Mouse (Mus musculus): ENCODE data around the gene P2rx1. TPM values are rescaled to one million over a fixed set of nuclear protein-coding genes. Genes with fewer than 3 reads are reported as not detected.

Gene P2rx1
- total and polyA plus RNA-seq, 2 experiments from 2014 or later: 0.16 to 0.55 TPM

DNA sequence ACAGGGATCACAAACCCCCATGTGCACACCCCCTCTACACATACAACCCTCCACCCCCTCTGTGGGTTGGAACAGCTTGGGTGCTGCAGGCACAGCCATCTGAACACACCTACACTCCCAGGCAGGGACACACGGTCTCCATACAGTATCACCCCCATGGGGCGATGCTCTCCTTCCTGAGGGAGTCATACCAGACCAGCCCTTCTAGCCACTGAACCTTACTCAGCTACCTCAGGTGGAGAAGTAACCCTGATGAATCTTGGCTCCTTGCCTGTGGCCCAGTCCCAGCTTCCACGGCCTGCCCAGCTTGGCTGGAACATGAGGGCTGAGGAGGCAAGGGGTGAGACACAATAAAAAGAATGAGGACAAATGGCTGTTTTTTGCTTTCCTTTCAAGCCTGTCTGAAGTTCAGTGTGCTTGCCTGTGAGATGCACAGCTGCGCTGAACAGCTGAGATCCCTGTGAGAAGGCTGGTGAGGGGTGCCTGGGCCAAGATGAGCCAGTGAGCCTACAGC is 16.0 kb downstream of the P2rx1 start:
- Histone ChIP-seq H3K9ac (replicated peaks; ENCODE audit: low read length, poor library complexity, severe bottlenecking) (no peak overlapping the region), H3K4me1 (ENCODE audit: insufficient read depth, low read length) (peaks cover 4% of the 10 kb centered on the region; the same call in 1 of the 2 replicates), H3K27me3 (ENCODE audit: insufficient read depth, low read length) (no peaks in the 10 kb centered on the region), H3K4me3 (ENCODE audit: low read depth, low read length) (no peak overlapping the region), H3K36me3 (ENCODE audit: insufficient read depth, low read length) (no peaks in the 10 kb centered on the region), H3K4me2 (ENCODE audit: low read depth, low read length, poor library complexity, severe bottlenecking) (no peak overlapping the region), H3K27ac (ENCODE audit: low read depth, low read length) (no peak overlapping the region), H3K9me3 (ENCODE audit: low read length) (no peaks in the 10 kb centered on the region)
- no peak for TF ChIP-seq CTCF (IDR thresholded peaks at IDR 0.05)
- DNase-seq (ENCODE audit: low spot score) (no peak), ATAC-seq (ENCODE audit: low FRiP score) (no peak)
- 69% methylated on average over 4 of the region's 4 CpGs for WGBS

- peak; percentile 63 for DNase-seq (ENCODE audit: low spot score)
- 66% methylated on average over 5 of the region's 5 CpGs for WGBS
- no peak for ATAC-seq (ENCODE audit: low FRiP score)
- no peak overlapping the region for H3K4me3 ChIP-seq (ENCODE audit: low read depth, low read length)
- H3K9me3 ChIP-seq (ENCODE audit: low read length): no peaks in the 10 kb centered on the region
- no peak overlapping the region for H3K27ac ChIP-seq (ENCODE audit: low read depth, low read length)
- H3K27me3 ChIP-seq (ENCODE audit: insufficient read depth, low read length): no peaks in the 10 kb centered on the region
- no peak overlapping the region for H3K4me2 ChIP-seq (ENCODE audit: low read depth, low read length, poor library complexity, severe bottlenecking)
- no peak overlapping the region for H3K9ac ChIP-seq (replicated peaks; ENCODE audit: low read length, poor library complexity, severe bottlenecking)
- H3K36me3 ChIP-seq (ENCODE audit: insufficient read depth, low read length): no peaks in the 10 kb centered on the region
- TF ChIP-seq CTCF (IDR thresholded peaks at IDR 0.05): no peak
- H3K4me1 ChIP-seq (ENCODE audit: insufficient read depth, low read length): peaks cover 6% of the 10 kb centered on the region; the same call in 1 of the 2 replicates
These were observed 16.6 kb downstream of the P2rx1 start for GRCm38 (mm10) chr11:73015391-73016102.

- 69% methylated on average over 6 of the region's 6 CpGs for WGBS
These were observed 17.2 kb downstream of the P2rx1 start for GRCm38 (mm10) chr11:73016103-73016420.

GRCm38 (mm10) chr11:73018471-73019146 is 19.7 kb downstream of the P2rx1 start, which contains the start of gene Camkk1:
TSS of gene Camkk1 (plus strand) at chr11:73019008.
- TF ChIP-seq CTCF (IDR thresholded peaks at IDR 0.05): no peak
- under 1% methylated on average over 56 of the region's 57 CpGs for WGBS
- H3K27me3 ChIP-seq (ENCODE audit: insufficient read depth, low read length): no peaks in the 10 kb centered on the region

More at GRCm38 (mm10) chr11:73016103-73016420, 17.2 kb downstream of the P2rx1 start:
- Histone ChIP-seq H3K4me1 (ENCODE audit: insufficient read depth, low read length) (peaks cover 6% of the 10 kb centered on the region; the same call in 1 of the 2 replicates), H3K4me3 (ENCODE audit: low read depth, low read length) (no peak overlapping the region), H3K9me3 (ENCODE audit: low read length) (no peaks in the 10 kb centered on the region), H3K4me2 (ENCODE audit: low read depth, low read length, poor library complexity, severe bottlenecking) (no peak overlapping the region), H3K27me3 (ENCODE audit: insufficient read depth, low read length) (no peaks in the 10 kb centered on the region), H3K9ac (replicated peaks; ENCODE audit: low read length, poor library complexity, severe bottlenecking) (no peak overlapping the region), H3K36me3 (ENCODE audit: insufficient read depth, low read length) (no peaks in the 10 kb centered on the region), H3K27ac (ENCODE audit: low read depth, low read length) (no peak overlapping the region)
- ATAC-seq (ENCODE audit: low FRiP score) (no peak), DNase-seq (ENCODE audit: low spot score) (no peak)
- TF ChIP-seq CTCF (IDR thresholded peaks at IDR 0.05): no peak

DNA sequence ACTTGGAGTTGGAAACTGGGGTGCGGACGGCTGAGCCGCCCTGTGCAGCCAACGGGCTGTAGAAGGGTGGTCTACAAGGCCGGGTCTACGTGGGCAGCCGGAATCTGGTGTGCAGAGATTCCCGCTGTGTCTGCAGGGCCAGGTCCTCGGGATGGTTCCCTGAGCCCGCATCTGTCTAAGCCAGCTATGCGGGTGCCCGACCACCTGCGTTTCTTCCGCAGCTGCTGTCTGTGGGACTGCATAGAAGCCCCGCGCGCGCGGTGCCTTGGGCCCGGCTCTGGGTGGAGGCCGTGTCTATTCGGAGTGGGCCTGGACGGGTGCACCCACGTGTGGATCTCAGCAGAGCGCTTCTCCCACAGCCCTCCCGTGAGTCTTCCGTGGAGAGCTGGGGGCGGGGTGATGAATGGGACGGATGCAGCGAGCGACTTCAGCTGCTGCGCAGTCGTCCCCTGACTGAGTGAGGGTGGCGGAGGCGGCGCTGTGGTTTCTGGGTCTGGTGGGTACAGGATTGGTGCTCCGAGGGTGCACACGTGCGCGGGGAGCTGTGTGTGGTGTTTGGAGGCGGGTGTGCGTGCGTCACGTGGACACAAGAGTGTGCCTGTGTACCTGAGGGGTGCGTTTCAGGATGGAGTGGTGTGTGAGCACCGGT is 20.4 kb downstream of the P2rx1 start:
- 1% methylated on average over 43 of the region's 46 CpGs for WGBS
- Histone ChIP-seq H3K9me3 (ENCODE audit: low read length) (no peaks in the 10 kb centered on the region), H3K27ac (ENCODE audit: low read depth, low read length) (peak overlapping the region; percentile 59), H3K4me1 (ENCODE audit: insufficient read depth, low read length) (peaks cover 6% of the 10 kb centered on the region; the same call in 1 of the 2 replicates), H3K27me3 (ENCODE audit: insufficient read depth, low read length) (no peaks in the 10 kb centered on the region), H3K4me3 (ENCODE audit: low read depth, low read length) (peak overlapping the region; percentile 84), H3K9ac (replicated peaks; ENCODE audit: low read length, poor library complexity, severe bottlenecking) (peak overlapping the region; percentile 77), H3K4me2 (ENCODE audit: low read depth, low read length, poor library complexity, severe bottlenecking) (peak overlapping the region; percentile 80), H3K36me3 (ENCODE audit: insufficient read depth, low read length) (no peaks in the 10 kb centered on the region)
- DNase-seq (ENCODE audit: low spot score) (peak; percentile 76), ATAC-seq (ENCODE audit: low FRiP score) (peak; percentile 81)
- peak; percentile 27 for TF ChIP-seq CTCF (IDR thresholded peaks at IDR 0.05)

More at GRCm38 (mm10) chr11:73018471-73019146, 19.7 kb downstream of the P2rx1 start, which contains the start of gene Camkk1:
- Histone ChIP-seq H3K27ac (ENCODE audit: low read depth, low read length) (peak within 1 kb of the TSS; percentile 59), H3K4me2 (ENCODE audit: low read depth, low read length, poor library complexity, severe bottlenecking) (peak within 1 kb of the TSS; percentile 80), H3K36me3 (ENCODE audit: insufficient read depth, low read length) (no peaks in the 10 kb centered on the region), H3K9me3 (ENCODE audit: low read length) (no peaks in the 10 kb centered on the region), H3K4me3 (ENCODE audit: low read depth, low read length) (peak within 1 kb of the TSS; percentile 84), H3K4me1 (ENCODE audit: insufficient read depth, low read length) (peaks cover 6% of the 10 kb centered on the region; the same call in 1 of the 2 replicates), H3K9ac (replicated peaks; ENCODE audit: low read length, poor library complexity, severe bottlenecking) (peak within 1 kb of the TSS; percentile 77)
- peak; percentile 93 for DNase-seq (ENCODE audit: low spot score)
- ATAC-seq (ENCODE audit: low FRiP score): peak; percentile 91
